Mouse (Mus musculus) embryonic facial prominence, embryonic 11.5 days (tissue): ENCODE measurements at regions not wholly inside any gene's neighbourhood (a gene's known extent, or its start where the extent isn't known, plus 50 kb on each side); places are given as distances from the start of the nearest gene placed in this dataset.
"Not testable (repeated sequence)": the region's sequence is repeated elsewhere in the genome, so short reads cannot be mapped to it uniquely, and the experiment has no call there.

Experiments
- ATAC-seq: fragments of 200-750 bp; cut with Nextera tagmentation; replicated peaks from 2 replicates; pipeline ENCODE4 v1.8.0; 2017; ENCODE audit warnings: low read depth; ENCODE audit not compliant: insufficient number of reproducible peaks, low FRiP score, low TSS enrichment
- DNase-seq: peaks from one replicate; pipeline ENCODE4 v3.0.0-alpha.2; 2015; ENCODE audit warnings: low spot score
- H3K27ac ChIP-seq: fragments of 300-500 bp; sonication (generic); replicated peaks from 2 replicates; pipeline ENCODE4 v1.5.1; 2014; ENCODE audit warnings: mild to moderate bottlenecking, low read depth, low read length, control low read depth
- H3K27me3 ChIP-seq: fragments of 300-500 bp; sonication (generic); 2 replicates; pipeline ENCODE4 v1.6.1; 2014; ENCODE audit warnings: mild to moderate bottlenecking, low read length, moderate library complexity, mixed read lengths; ENCODE audit not compliant: control insufficient read depth, insufficient read depth
- H3K36me3 ChIP-seq: fragments of 300-500 bp; sonication (generic); replicated peaks from 2 replicates; pipeline ENCODE4 v1.6.1; 2014; ENCODE audit warnings: low read depth, mild to moderate bottlenecking, low read length, moderate library complexity, mixed read lengths; ENCODE audit not compliant: control insufficient read depth, insufficient read depth
- H3K4me1 ChIP-seq: fragments of 300-500 bp; sonication (generic); 2 replicates; pipeline ENCODE4 v1.6.1; 2014; ENCODE audit warnings: low read length, mixed read lengths; ENCODE audit not compliant: control insufficient read depth, insufficient read depth
- H3K4me2 ChIP-seq: fragments of 300-500 bp; sonication (generic); 2 replicates; pipeline ENCODE4 v1.6.1; 2014; ENCODE audit warnings: low read depth, mild to moderate bottlenecking, control low read depth, low read length, moderate library complexity
- H3K4me3 ChIP-seq: fragments of 300-500 bp; sonication (generic); 2 replicates; pipeline ENCODE4 v1.5.1; 2014; ENCODE audit warnings: low read depth, low read length, control low read depth
- H3K9ac ChIP-seq: fragments of 300-500 bp; sonication (generic); replicated peaks from 2 replicates; pipeline ENCODE4 v1.6.1; 2014; ENCODE audit warnings: mild to moderate bottlenecking, control low read depth, low read length
- H3K9me3 ChIP-seq: fragments of 300-500 bp; sonication (generic); replicated peaks from 2 replicates; pipeline ENCODE4 v1.6.1; 2016; ENCODE audit warnings: mild to moderate bottlenecking, low read length, inconsistent platforms, mixed read lengths; ENCODE audit not compliant: control insufficient read depth
- WGBS: fragments of 180-500 bp; shearing (Covaris S2); extraction: QIAGEN DNeasy Blood & Tissue Kit; methylation state at CpG from one replicate; pipeline ENCODE4 v1.1.7; 2014; 5-methylcytosine and 5-hydroxymethylcytosine counted together

GRCm38 (mm10) chr4:71338582-71338981 is 419.2 kb downstream of the Gm11232 start:
- Histone ChIP-seq H3K9me3 (no peaks in the 10 kb centered on the region), H3K9ac (no peak overlapping the region), H3K4me2 (no peak overlapping the region), H3K4me1 (no peaks in the 10 kb centered on the region), H3K27ac (no peak overlapping the region), H3K27me3 (no peaks in the 10 kb centered on the region), H3K36me3 (no peaks in the 10 kb centered on the region), H3K4me3 (no peak overlapping the region)
- DNase-seq (no peak), ATAC-seq (no peak)
- WGBS = 89% methylated on average over 1 of the region's 1 CpGs

- Histone ChIP-seq H3K27me3 (no peaks in the 10 kb centered on the region), H3K4me3 (no peak overlapping the region), H3K9me3 (no peaks in the 10 kb centered on the region), H3K27ac (no peak overlapping the region), H3K36me3 (no peaks in the 10 kb centered on the region), H3K4me2 (no peak overlapping the region), H3K4me1 (no peaks in the 10 kb centered on the region), H3K9ac (no peak overlapping the region)
- DNase-seq (no peak), ATAC-seq (no peak)
- 85% methylated on average over 3 of the region's 3 CpGs for WGBS
Measured at GRCm38 (mm10) chr4:71332672-71333071, 425.1 kb downstream of the Gm11232 start.

GRCm38 (mm10) chr4:71332018-71332417 is 425.7 kb downstream of the Gm11232 start:
- Histone ChIP-seq H3K27ac (no peak overlapping the region), H3K4me3 (no peak overlapping the region), H3K36me3 (no peaks in the 10 kb centered on the region), H3K9me3 (no peaks in the 10 kb centered on the region), H3K9ac (no peak overlapping the region), H3K4me1 (no peaks in the 10 kb centered on the region), H3K4me2 (no peak overlapping the region), H3K27me3 (no peaks in the 10 kb centered on the region)
- DNase-seq = peak; percentile 40
- no peak for ATAC-seq
- 75% methylated on average over 4 of the region's 4 CpGs for WGBS

- Histone ChIP-seq H3K4me1 (no peaks in the 10 kb centered on the region), H3K36me3 (no peaks in the 10 kb centered on the region), H3K9ac (no peak overlapping the region), H3K4me2 (no peak overlapping the region), H3K9me3 (no peaks in the 10 kb centered on the region), H3K27me3 (no peaks in the 10 kb centered on the region), H3K4me3 (no peak overlapping the region), H3K27ac (no peak overlapping the region)
- ATAC-seq (no peak), DNase-seq (no peak)
Measured at GRCm38 (mm10) chr4:71316605-71317004, 441.2 kb downstream of the Gm11232 start.

GRCm38 (mm10) chr4:71307176-71307612 is 450.6 kb downstream of the Gm11232 start:
- Histone ChIP-seq H3K4me3 (no peak overlapping the region), H3K9me3 (no peaks in the 10 kb centered on the region), H3K4me2 (no peak overlapping the region), H3K9ac (no peak overlapping the region), H3K27ac (no peak overlapping the region), H3K27me3 (no peaks in the 10 kb centered on the region), H3K36me3 (no peaks in the 10 kb centered on the region), H3K4me1 (no peaks in the 10 kb centered on the region)
- DNase-seq = no peak
- WGBS = 57% methylated on average over 6 of the region's 6 CpGs
- no peak for ATAC-seq

- no peak overlapping the region for H3K4me3 ChIP-seq
- H3K27me3 ChIP-seq = no peaks in the 10 kb centered on the region
- H3K36me3 ChIP-seq = no peaks in the 10 kb centered on the region
- no peak for ATAC-seq
- no peaks in the 10 kb centered on the region for H3K4me1 ChIP-seq
- no peak overlapping the region for H3K9ac ChIP-seq
- H3K4me2 ChIP-seq = no peak overlapping the region
- WGBS = 85% methylated on average over 6 of the region's 6 CpGs
- no peak for DNase-seq
- H3K27ac ChIP-seq = no peak overlapping the region
- H3K9me3 ChIP-seq = no peaks in the 10 kb centered on the region
Measured at GRCm38 (mm10) chr4:71306690-71307089, 451.1 kb downstream of the Gm11232 start.

- H3K4me2 ChIP-seq, H3K27me3 ChIP-seq, H3K9ac ChIP-seq, DNase-seq, H3K4me1 ChIP-seq, H3K4me3 ChIP-seq, ATAC-seq, H3K36me3 ChIP-seq, H3K27ac ChIP-seq, H3K9me3 ChIP-seq: not testable (repeated sequence)
- WGBS = 82% methylated on average over 3 of the region's 3 CpGs
Measured at GRCm38 (mm10) chr4:71295716-71296115, 462.0 kb downstream of the Gm11232 start.

- no peak for ATAC-seq
- no peaks in the 10 kb centered on the region for H3K36me3 ChIP-seq
- no peak overlapping the region for H3K4me3 ChIP-seq
- no peaks in the 10 kb centered on the region for H3K9me3 ChIP-seq
- no peak overlapping the region for H3K27ac ChIP-seq
- no peak overlapping the region for H3K4me2 ChIP-seq
- H3K4me1 ChIP-seq = no peaks in the 10 kb centered on the region
- no peak for DNase-seq
- 89% methylated on average over 10 of the region's 10 CpGs for WGBS
- no peaks in the 10 kb centered on the region for H3K27me3 ChIP-seq
- no peak overlapping the region for H3K9ac ChIP-seq
Measured at GRCm38 (mm10) chr4:71291741-71292149, 466.0 kb downstream of the Gm11232 start.
